ENCODE assay signal across 18 mouse cellular contexts in the genomic region with DNA sequence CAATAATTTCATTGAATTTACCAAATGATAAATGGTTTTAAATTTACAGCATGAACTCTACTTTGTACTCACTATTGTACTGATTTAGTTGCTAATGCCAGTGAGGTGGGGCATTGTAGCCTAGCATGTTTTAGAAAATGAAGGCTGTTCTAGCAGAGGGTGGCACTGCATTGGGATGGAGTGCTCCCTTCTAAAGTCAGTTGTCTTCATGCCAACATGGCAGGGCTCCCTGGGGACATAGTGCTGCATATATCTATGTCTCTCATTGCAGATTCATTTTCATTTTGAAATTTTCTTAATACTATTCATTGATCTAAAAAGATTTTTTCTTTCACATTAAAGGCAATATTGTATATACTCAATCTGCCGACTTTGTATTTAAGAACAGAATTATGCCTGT.
"Had no signal": no experiment of that assay in that cellular context is flagged by ENCODE, and none has a peak within 500 bp of the region (broad histone marks: within the 10 kb centered on the region; RNA-seq: fewer than 3 reads in every experiment).

No protein-coding gene starts in this region.

- H3K27ac ChIP-seq: midbrain, embryonic 10.5 days; midbrain, embryonic 12.5 days; neural tube, embryonic 13.5 days; neural tube, embryonic 15.5 days had no signal

- H3K4me3 ChIP-seq: midbrain, embryonic 10.5 days; midbrain, embryonic 12.5 days; myocyte; neural tube, embryonic 13.5 days; neural tube, embryonic 15.5 days had no signal

- H3K9ac ChIP-seq: lung, embryonic 14.5 days; midbrain, embryonic 12.5 days; neural tube, embryonic 13.5 days; neural tube, embryonic 15.5 days had no signal

- H3K27me3 ChIP-seq: midbrain, embryonic 12.5 days; neural tube, embryonic 13.5 days; neural tube, embryonic 15.5 days had no signal

- DNase-seq: lung, adult 18-20 months; lung, embryonic 14.5 days; lung, postnatal 10 days; lung, postnatal 4 days; retina, postnatal 1 day; right cerebral cortex, adult 18-20 months; right cerebral cortex, postnatal 25 days; right cerebral cortex, postnatal 4 days; spleen, adult 18-20 months; thymus, adult 18-20 months; thymus, postnatal 14 days; thymus, postnatal 36 days had no signal

- ATAC-seq: midbrain, embryonic 16.5 days had no signal

- H3K4me2 ChIP-seq: lung, embryonic 14.5 days; midbrain, embryonic 12.5 days; neural tube, embryonic 13.5 days; neural tube, embryonic 15.5 days had no signal

- H3K9me3 ChIP-seq: midbrain, embryonic 10.5 days; midbrain, embryonic 12.5 days; neural tube, embryonic 13.5 days; neural tube, embryonic 15.5 days had no signal

- H3K36me3 ChIP-seq: midbrain, embryonic 10.5 days; midbrain, embryonic 12.5 days; neural tube, embryonic 13.5 days; neural tube, embryonic 15.5 days had no signal
